Mouse (Mus musculus) E14TG2a.4 (cell line): ENCODE measurements around the gene Taf12.
"Not testable (repeated sequence)": the region's sequence is repeated elsewhere in the genome, so short reads cannot be mapped to it uniquely, and the experiment has no call there.

ENCODE experiments used
- H3K27me3 ChIP-seq: 2 replicates; pipeline ENCODE4 v1.6.1; 2014; ENCODE audit warnings: low read length, control low read depth; ENCODE audit not compliant: insufficient read depth
- H3K36me3 ChIP-seq: 2 replicates; pipeline ENCODE4 v1.6.1; 2014; ENCODE audit warnings: low read length, control low read depth; ENCODE audit not compliant: insufficient read depth
- H3K4me1 ChIP-seq: replicated peaks from 2 replicates; pipeline ENCODE4 v1.6.1; 2014; ENCODE audit warnings: low read depth, low read length, control low read depth
- H3K4me3 ChIP-seq: replicated peaks from 2 replicates; pipeline ENCODE4 v1.5.1; 2014; ENCODE audit warnings: mild to moderate bottlenecking, low read length
- H3K9me3 ChIP-seq: 2 replicates; pipeline ENCODE4 v1.6.1; 2014; ENCODE audit warnings: low read length, control low read depth
- CTCF ChIP-seq: conservative IDR thresholded peaks from 2 replicates; pipeline ENCODE4 v1.5.1; 2014; ENCODE audit warnings: low read length
- NANOG ChIP-seq: IDR thresholded peaks from 2 replicates; pipeline ENCODE4 v1.6.1; 2014; ENCODE audit warnings: borderline replicate concordance, low read length, mixed read lengths
- POU5F1 ChIP-seq: IDR thresholded peaks from 2 replicates; pipeline ENCODE4 v1.6.1; 2014; ENCODE audit warnings: low read length, borderline replicate concordance

Gene Taf12

GRCm38 (mm10) chr4:132263313-132263712, 10.9 kb upstream of the Taf12 start:
- Histone ChIP-seq H3K9me3 (peaks cover 5% of the 10 kb centered on the region; the same call in 1 of the 2 replicates), H3K4me3 (no peak overlapping the region), H3K36me3 (no peaks in the 10 kb centered on the region), H3K27me3 (no peaks in the 10 kb centered on the region), H3K4me1 (peaks cover 44% of the 10 kb centered on the region)
- TF ChIP-seq CTCF (no peak), POU5F1 (no peak), NANOG (no peak)

- TF ChIP-seq POU5F1: no peak
- no peak for TF ChIP-seq CTCF
- no peak for TF ChIP-seq NANOG
- Histone ChIP-seq H3K4me3 (no peak overlapping the region), H3K4me1 (peaks cover 36% of the 10 kb centered on the region), H3K9me3 (peaks cover 5% of the 10 kb centered on the region; the same call in 1 of the 2 replicates), H3K27me3 (no peaks in the 10 kb centered on the region), H3K36me3 (0 out of 2 replicates have a peak, but pooled peaks cover 4% of the 10 kb centered on the region)
These were observed 7.3 kb upstream of the Taf12 start for GRCm38 (mm10) chr4:132266835-132267349.

- H3K36me3 ChIP-seq: 0 out of 2 replicates have a peak, but pooled peaks cover 4% of the 10 kb centered on the region
- H3K27me3 ChIP-seq: no peaks in the 10 kb centered on the region
- H3K4me1 ChIP-seq: peaks cover 34% of the 10 kb centered on the region
- H3K4me3 ChIP-seq: no peak overlapping the region
- no peak for TF ChIP-seq NANOG
- peaks cover 5% of the 10 kb centered on the region; the same call in 1 of the 2 replicates for H3K9me3 ChIP-seq
These were observed 5.1 kb upstream of the Taf12 start for GRCm38 (mm10) chr4:132268871-132269739.

- TF ChIP-seq POU5F1 (no peak), CTCF (no peak), NANOG (no peak)
- Histone ChIP-seq H3K9me3 (peaks cover 5% of the 10 kb centered on the region; the same call in 1 of the 2 replicates), H3K4me3 (peak overlapping the region; percentile 53)
These were observed 4.2 kb upstream of the Taf12 start for GRCm38 (mm10) chr4:132269740-132270560.

GRCm38 (mm10) chr4:132273166-132273565, 1.0 kb upstream of the Taf12 start:
- Histone ChIP-seq H3K4me1 (peaks cover 37% of the 10 kb centered on the region), H3K27me3 (no peaks in the 10 kb centered on the region), H3K9me3 (no peaks in the 10 kb centered on the region), H3K36me3 (peaks cover 9% of the 10 kb centered on the region), H3K4me3 (peak overlapping the region; percentile 97)
- no peak for TF ChIP-seq NANOG
- no peak for TF ChIP-seq POU5F1
- no peak for TF ChIP-seq CTCF

More at GRCm38 (mm10) chr4:132269740-132270560, 4.2 kb upstream of the Taf12 start:
- H3K4me1 ChIP-seq: peaks cover 34% of the 10 kb centered on the region
- H3K36me3 ChIP-seq: 0 out of 2 replicates have a peak, but pooled peaks cover 4% of the 10 kb centered on the region
- no peaks in the 10 kb centered on the region for H3K27me3 ChIP-seq

GRCm38 (mm10) chr4:132275949-132276348, 1.8 kb downstream of the Taf12 start:
- H3K36me3 ChIP-seq: peaks cover 25% of the 10 kb centered on the region
- H3K27me3 ChIP-seq: no peaks in the 10 kb centered on the region
- no peaks in the 10 kb centered on the region for H3K9me3 ChIP-seq
- TF ChIP-seq NANOG (no peak), CTCF (0 out of 2 replicates have a peak, but pooled peaks have one; percentile 2), POU5F1 (no peak)
- no peak overlapping the region for H3K4me3 ChIP-seq
- peaks cover 28% of the 10 kb centered on the region for H3K4me1 ChIP-seq

- not testable (repeated sequence) for H3K27me3 ChIP-seq, H3K9me3 ChIP-seq
- H3K4me1 ChIP-seq: peaks cover 45% of the 10 kb centered on the region
- peaks cover 41% of the 10 kb centered on the region for H3K36me3 ChIP-seq
- peak overlapping the region; percentile 56 for H3K4me3 ChIP-seq
These were observed 14.7 kb downstream of the Taf12 start for GRCm38 (mm10) chr4:132288840-132289239.

- no peak for TF ChIP-seq NANOG
- no peak for TF ChIP-seq POU5F1
- TF ChIP-seq CTCF: no peak
- Histone ChIP-seq H3K9me3 (no peaks in the 10 kb centered on the region), H3K4me3 (no peak overlapping the region), H3K4me1 (peaks cover 54% of the 10 kb centered on the region), H3K36me3 (peaks cover 36% of the 10 kb centered on the region), H3K27me3 (no peaks in the 10 kb centered on the region)
These were observed 16.9 kb downstream of the Taf12 start for GRCm38 (mm10) chr4:132291056-132291455.
